In the genomic region with DNA sequence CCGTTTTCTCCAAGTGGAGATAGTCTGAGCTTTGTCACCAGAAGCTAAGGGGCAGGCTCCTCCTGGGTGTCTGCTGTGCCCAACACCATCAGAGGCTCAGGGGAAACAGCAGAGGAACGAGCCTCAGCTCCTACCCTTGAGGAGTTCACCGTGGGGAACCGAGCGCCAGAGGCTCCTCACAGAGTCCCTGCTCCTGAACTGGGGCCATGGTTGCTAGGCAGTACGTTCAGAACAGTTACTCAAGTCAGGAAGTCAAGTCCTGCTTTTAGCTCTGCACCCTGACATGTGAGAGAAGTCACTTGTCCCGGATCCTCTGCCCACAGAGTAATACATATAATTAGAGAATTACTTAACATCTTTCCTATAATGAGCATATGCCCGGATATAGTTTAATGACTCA, we compare ENCODE assay signal across 11 mouse cellular contexts. TPM values are rescaled to one million over a fixed set of nuclear protein-coding genes. Genes with fewer than 3 reads are reported as not detected.
A peak's percentile ranks its signal among the peaks of the same experiment; 100 is the strongest.
DNase-seq lines count a peak whose midpoint lies in the region; ATAC-seq and TF ChIP-seq lines count a peak whose summit lies in the region.
"Had no signal": no experiment of that assay in that cellular context is flagged by ENCODE, and none has a peak within 500 bp of the region (broad histone marks: within the 10 kb centered on the region; RNA-seq: fewer than 3 reads in every experiment).

No protein-coding gene starts in this region.

- H3K27ac ChIP-seq in intestine, embryonic 14.5 days (ENCODE audit: low read depth), result 0 out of 2 replicates have a peak overlapping the region, but pooled peaks have one; percentile 57
- no peak overlapping the region for H3K27ac ChIP-seq in intestine, embryonic 16.5 days (ENCODE audit: low read length)
- peak overlapping the region; percentile 75 for H3K27ac ChIP-seq in embryonic facial prominence, embryonic 13.5 days
- no peak overlapping the region for H3K27ac ChIP-seq in midbrain, postnatal 0 days (ENCODE audit: low read depth, low read length)
- no peak overlapping the region for H3K27ac ChIP-seq in thymus, adult 2 months (ENCODE audit: control insufficient read depth, insufficient read depth, low read length)

- no peak for ATAC-seq in intestine, embryonic 14.5 days (replicated peaks; ENCODE audit: low FRiP score, low TSS enrichment, low read depth)
- ATAC-seq in intestine, embryonic 16.5 days, result no peak
- no peak for ATAC-seq in embryonic facial prominence, embryonic 13.5 days (ENCODE audit: insufficient number of reproducible peaks, insufficient read depth, low FRiP score, low TSS enrichment, low read depth)
- no peak for ATAC-seq in midbrain, postnatal 0 days (ENCODE audit: low FRiP score)

- peaks cover 23% of the 10 kb centered on the region for H3K4me1 ChIP-seq in intestine, embryonic 14.5 days (replicated peaks; ENCODE audit: control insufficient read depth, insufficient read depth, low read length)
- H3K4me1 ChIP-seq in intestine, embryonic 16.5 days (ENCODE audit: control insufficient read depth, insufficient read depth, low read length), result peaks cover 16% of the 10 kb centered on the region
- H3K4me1 ChIP-seq in embryonic facial prominence, embryonic 13.5 days, result peaks cover 36% of the 10 kb centered on the region
- peaks cover 2% of the 10 kb centered on the region; the same call in 1 of the 2 replicates for H3K4me1 ChIP-seq in midbrain, postnatal 0 days (ENCODE audit: insufficient read depth, low read length)
- H3K4me1 ChIP-seq in thymus, adult 2 months (replicated peaks; ENCODE audit: control insufficient read depth, insufficient read depth, low read length), result no peaks in the 10 kb centered on the region

- no peaks in the 10 kb centered on the region for H3K36me3 ChIP-seq in intestine, embryonic 14.5 days (ENCODE audit: control insufficient read depth, insufficient read depth, low read length)
- no peaks in the 10 kb centered on the region for H3K36me3 ChIP-seq in intestine, embryonic 16.5 days (ENCODE audit: control insufficient read depth, insufficient read depth, low read length)
- H3K36me3 ChIP-seq in embryonic facial prominence, embryonic 13.5 days, result no peaks in the 10 kb centered on the region
- H3K36me3 ChIP-seq in midbrain, postnatal 0 days (ENCODE audit: insufficient read depth, low read length), result no peaks in the 10 kb centered on the region
- no peaks in the 10 kb centered on the region for H3K36me3 ChIP-seq in thymus, adult 2 months (ENCODE audit: control insufficient read depth, insufficient read depth, low read length)

- H3K9me3 ChIP-seq in intestine, embryonic 14.5 days (ENCODE audit: control insufficient read depth, low read length), result no peaks in the 10 kb centered on the region
- H3K9me3 ChIP-seq in intestine, embryonic 16.5 days (ENCODE audit: control insufficient read depth, low read length), result no peaks in the 10 kb centered on the region
- H3K9me3 ChIP-seq in embryonic facial prominence, embryonic 13.5 days, result no peaks in the 10 kb centered on the region
- no peaks in the 10 kb centered on the region for H3K9me3 ChIP-seq in midbrain, postnatal 0 days (ENCODE audit: low read length)

- intact Hi-C loops in heart, postnatal 25 days (cut with DNase I), result no loop called here

- no peak overlapping the region for H3K4me3 ChIP-seq in intestine, embryonic 14.5 days (ENCODE audit: low read depth, low read length)
- H3K4me3 ChIP-seq in intestine, embryonic 16.5 days (ENCODE audit: low read length), result no peak overlapping the region
- no peak overlapping the region for H3K4me3 ChIP-seq in embryonic facial prominence, embryonic 13.5 days
- H3K4me3 ChIP-seq in midbrain, postnatal 0 days (ENCODE audit: low read depth, low read length), result no peak overlapping the region
- no peak overlapping the region for H3K4me3 ChIP-seq in thymus, adult 2 months (ENCODE audit: control insufficient read depth, insufficient read depth, low read length)

- no peak for DNase-seq in intestine, embryonic 14.5 days (ENCODE audit: low spot score)
- peak; percentile 29 for DNase-seq in heart, postnatal 25 days (ENCODE audit: low spot score)
- DNase-seq in midbrain, postnatal 0 days (ENCODE audit: low spot score), result peak; percentile 27
- DNase-seq in thymus, adult 2 months, result no peak
- no peak for DNase-seq in kidney, adult 9 months
- DNase-seq in adrenal gland, adult (ENCODE audit: inconsistent age in 2 of 2, low spot score in 1 of 2), result no peak
- DNase-seq: liver; thymus, postnatal 4 days had no signal

- TF ChIP-seq CTCF in midbrain, postnatal 0 days (IDR thresholded peaks at IDR 0.05), result no peak
- no peak for TF ChIP-seq CTCF in thymus, adult 2 months (IDR thresholded peaks at IDR 0.05; ENCODE audit: borderline replicate concordance, control insufficient read depth, extremely low read depth, insufficient read depth, low read length, poor library complexity)

- TF ChIP-seq POLR2A in thymus, adult 2 months (IDR thresholded peaks at IDR 0.05; ENCODE audit: control insufficient read depth, extremely low read depth, insufficient read depth, low read length, poor library complexity), result no peak

- no peak overlapping the region for H3K4me2 ChIP-seq in intestine, embryonic 14.5 days (ENCODE audit: low read length)
- no peak overlapping the region for H3K4me2 ChIP-seq in intestine, embryonic 16.5 days (ENCODE audit: low read depth, low read length)
- H3K4me2 ChIP-seq in embryonic facial prominence, embryonic 13.5 days, result peak overlapping the region; percentile 37
- no peak overlapping the region for H3K4me2 ChIP-seq in midbrain, postnatal 0 days (ENCODE audit: low read depth, low read length, poor library complexity, severe bottlenecking)

- no peak overlapping the region for H3K9ac ChIP-seq in intestine, embryonic 14.5 days (ENCODE audit: low read length)
- H3K9ac ChIP-seq in intestine, embryonic 16.5 days (ENCODE audit: low read depth, low read length), result no peak overlapping the region
- H3K9ac ChIP-seq in embryonic facial prominence, embryonic 13.5 days, result no peak overlapping the region
- no peak overlapping the region for H3K9ac ChIP-seq in midbrain, postnatal 0 days (replicated peaks; ENCODE audit: low read length, poor library complexity, severe bottlenecking)

- no peaks in the 10 kb centered on the region for H3K27me3 ChIP-seq in intestine, embryonic 14.5 days (replicated peaks; ENCODE audit: control insufficient read depth, insufficient read depth, low read length)
- H3K27me3 ChIP-seq in intestine, embryonic 16.5 days (replicated peaks; ENCODE audit: control insufficient read depth, insufficient read depth, low read length), result no peaks in the 10 kb centered on the region
- no peaks in the 10 kb centered on the region for H3K27me3 ChIP-seq in embryonic facial prominence, embryonic 13.5 days
- no peaks in the 10 kb centered on the region for H3K27me3 ChIP-seq in midbrain, postnatal 0 days (ENCODE audit: insufficient read depth, low read length)
- H3K27me3 ChIP-seq in thymus, adult 2 months (ENCODE audit: control insufficient read depth, insufficient read depth, low read length), result no peaks in the 10 kb centered on the region

- WGBS in intestine, embryonic 14.5 days, result 22% methylated on average over 8 of the region's 8 CpGs
- 25% methylated on average over 8 of the region's 8 CpGs for WGBS in intestine, embryonic 16.5 days
- 11% methylated on average over 8 of the region's 8 CpGs for WGBS in embryonic facial prominence, embryonic 13.5 days
- 31% methylated on average over 8 of the region's 8 CpGs for WGBS in midbrain, postnatal 0 days
- WGBS in thymus, adult 2 months, result 50% methylated on average over 8 of the region's 8 CpGs

RNA-seq across cellular contexts. Expression of gene Fzd7, which starts 23.3 kb away (rescaled TPM):
- 10.8 and 11.5 TPM in 2 replicates for polyA plus RNA-seq in intestine, embryonic 14.5 days (2014; fragmentation: Nextera tagmentation; extraction: Ambion mirVana)
- 3.4 and 3.8 TPM in 2 replicates for polyA plus RNA-seq in intestine, embryonic 16.5 days (2015; fragmentation: Nextera tagmentation; extraction: Ambion mirVana)
- 13.4 and 13.7 TPM in 2 replicates for polyA plus RNA-seq in embryonic facial prominence, embryonic 13.5 days (2015; fragmentation: Nextera tagmentation; extraction: Ambion mirVana)
- 1 to 10 TPM; 5.6 to 6.9 TPM for total RNA-seq in heart, postnatal 25 days (2021)
- 11.9 and 12.8 TPM in 2 replicates for total RNA-seq in midbrain, postnatal 0 days (2014; rRNA removed)
- polyA plus RNA-seq in midbrain, postnatal 0 days (2015; fragmentation: Nextera tagmentation; extraction: Ambion mirVana), result 1.6 and 1.7 TPM in 2 replicates
- polyA plus RNA-seq in thymus, adult 2 months (2012; rRNA removed), result 11.4 and 12.2 TPM in 2 replicates

RNA-seq across cellular contexts. Expression of gene Gm973, which starts 57.2 kb away (rescaled TPM):
- 0.42 and 0.46 TPM in 2 replicates for polyA plus RNA-seq in intestine, embryonic 14.5 days (2014; fragmentation: Nextera tagmentation; extraction: Ambion mirVana)
- polyA plus RNA-seq in intestine, embryonic 16.5 days (2015; fragmentation: Nextera tagmentation; extraction: Ambion mirVana), result 0.37 and 0.49 TPM in 2 replicates
- polyA plus RNA-seq in embryonic facial prominence, embryonic 13.5 days (2015; fragmentation: Nextera tagmentation; extraction: Ambion mirVana), result 2.7 and 2.8 TPM in 2 replicates
- total RNA-seq in heart, postnatal 25 days (2021), result under 1 TPM in 1 of 2 experiments, not detected in 1; 0.61 TPM
- total RNA-seq in midbrain, postnatal 0 days (2014; rRNA removed), result 6.0 and 7.5 TPM in 2 replicates
- polyA plus RNA-seq in midbrain, postnatal 0 days (2015; fragmentation: Nextera tagmentation; extraction: Ambion mirVana), result 13.6 and 15.0 TPM in 2 replicates
- polyA plus RNA-seq in thymus, adult 2 months (2012; rRNA removed), result 0.09 and 0.28 TPM in 2 replicates
- total RNA-seq: neutrophil, adult 5-6 weeks had no signal

Comparison
In these comparisons a context has a peak if more than half of its experiments do, and no peak if none do; other contexts are left out.
1. H3K27ac ChIP-seq: peak in intestine, embryonic 14.5 days (single experiment) and embryonic facial prominence, embryonic 13.5 days (single experiment); none in intestine, embryonic 16.5 days (single experiment), midbrain, postnatal 0 days (single experiment) and thymus, adult 2 months (single experiment).
2. DNase-seq: peak in heart, postnatal 25 days (single experiment) and midbrain, postnatal 0 days (single experiment); none in intestine, embryonic 14.5 days (single experiment), thymus, adult 2 months (single experiment), kidney, adult 9 months (single experiment) and adrenal gland, adult (0 of 2).